Mouse (Mus musculus) thymus, postnatal 10 days (tissue): ENCODE results near the gene Resf1.
"Not testable (repeated sequence)": the region's sequence is repeated elsewhere in the genome, so short reads cannot be mapped to it uniquely, and the experiment has no call there.

ENCODE experiments used
- DNase-seq, 2 experiments: peaks; one replicate each; pipeline ENCODE4 v3.0.0; 2021; ENCODE audit warnings: low spot score in 2 of 2

Resf1 gene

GRCm38 (mm10) chr6:149344372-149344771, 35.2 kb downstream of the Resf1 start:
- no peak for DNase-seq

GRCm38 (mm10) chr6:149348211-149348610, 39.0 kb downstream of the Resf1 start:
- not testable (repeated sequence) for DNase-seq

DNA sequence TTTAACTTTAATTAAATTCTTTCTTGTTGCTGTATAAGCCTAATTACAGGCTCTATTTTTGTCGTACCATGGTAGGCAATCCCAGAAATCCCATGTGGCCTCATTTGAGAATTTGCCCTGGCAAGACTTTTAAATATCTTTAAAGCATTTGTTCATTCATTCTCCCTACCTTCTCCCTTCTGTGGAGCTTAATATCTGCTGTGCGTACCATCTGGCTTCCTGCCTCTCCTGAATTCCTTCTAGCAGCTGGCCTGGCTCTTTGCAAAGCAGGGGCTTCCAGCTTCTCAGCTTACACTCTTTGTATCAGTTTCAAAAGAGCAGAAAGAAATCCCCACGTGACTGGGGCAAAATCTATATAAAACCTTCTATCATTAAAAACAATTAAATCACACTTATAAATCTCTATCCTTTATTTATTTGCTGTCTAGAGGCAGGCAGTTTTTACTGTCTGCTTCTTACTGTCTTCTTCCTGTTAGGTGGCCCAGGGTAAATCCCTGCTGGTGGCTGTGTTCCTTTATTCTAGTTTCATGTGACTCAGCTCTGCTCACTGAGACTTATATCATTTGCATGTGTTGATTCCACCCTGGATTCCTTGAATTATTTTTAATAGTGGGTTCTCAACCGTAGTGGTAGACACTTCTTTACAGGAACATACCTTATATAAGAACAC, 45.7 kb downstream of the Resf1 start:
- DNase-seq = no peak

DNA sequence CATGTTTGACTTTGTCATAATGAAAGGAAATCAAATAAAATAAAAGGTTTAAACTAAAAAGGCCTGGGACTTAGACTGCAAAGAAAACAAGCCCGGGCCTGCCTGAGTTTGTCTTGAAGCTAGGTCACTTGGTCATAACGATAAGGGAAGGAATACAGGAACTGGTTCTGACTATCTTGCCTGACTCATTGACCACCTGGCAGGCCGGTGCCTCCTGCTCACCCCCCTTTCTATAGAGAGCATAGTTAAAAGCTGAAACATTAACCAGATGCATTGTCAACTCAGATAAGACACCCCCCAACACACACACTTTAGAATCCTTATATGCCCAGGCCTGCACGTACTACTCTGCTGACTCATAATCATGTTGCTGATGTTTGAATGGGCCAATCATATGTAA, 46.6 kb downstream of the Resf1 start:
- not testable (repeated sequence) for DNase-seq

GRCm38 (mm10) chr6:149357155-149357554, 47.9 kb downstream of the Resf1 start:
- DNase-seq = no peak

DNA sequence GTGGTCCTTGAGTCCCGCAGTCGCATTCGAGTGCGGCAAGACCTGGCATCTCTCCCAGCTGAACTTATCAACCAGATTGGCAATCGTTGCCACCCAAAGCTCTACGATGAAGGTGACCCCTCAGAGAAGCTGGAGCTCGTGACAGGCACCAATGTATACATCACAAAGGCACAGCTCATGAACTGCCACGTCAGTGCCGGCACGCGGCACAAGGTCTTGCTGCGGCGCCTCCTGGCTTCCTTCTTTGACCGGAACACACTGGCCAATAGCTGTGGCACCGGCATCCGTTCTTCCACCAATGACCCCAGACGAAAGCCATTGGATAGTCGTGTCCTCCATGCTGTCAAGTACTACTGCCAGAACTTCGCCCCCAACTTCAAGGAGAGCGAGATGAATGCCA, 53.3 kb downstream of the Resf1 start:
- DNase-seq = not testable (repeated sequence)

- DNase-seq = not testable (repeated sequence)
Observed at GRCm38 (mm10) chr6:149365975-149366374, 56.8 kb downstream of the Resf1 start.

GRCm38 (mm10) chr6:149366403-149366802, 57.2 kb downstream of the Resf1 start:
- no peak for DNase-seq

GRCm38 (mm10) chr6:149374986-149375457, 65.8 kb downstream of the Resf1 start:
- DNase-seq = peak; percentile 25 to 55

GRCm38 (mm10) chr6:149383531-149383930, 74.3 kb downstream of the Resf1 start:
- DNase-seq = no peak
